ENCODE assay signal across 14 mouse cellular contexts in genomic region chr10:70950105-70950424, GRCm38 (mm10).
A peak's percentile ranks its signal among the peaks of the same experiment; 100 is the strongest.
DNase-seq lines count a peak whose midpoint lies in the region; ATAC-seq and TF ChIP-seq lines count a peak whose summit lies in the region.
"Had no signal": no experiment of that assay in that cellular context is flagged by ENCODE, and none has a peak within 500 bp of the region (broad histone marks: within the 10 kb centered on the region; RNA-seq: fewer than 3 reads in every experiment).

No protein-coding gene starts in this region.

- 0 out of 2 replicates have a peak overlapping the region, but pooled peaks have one; percentile 13 for H3K4me2 ChIP-seq in kidney, embryonic 15.5 days
- H3K4me2 ChIP-seq in kidney, embryonic 14.5 days (replicated peaks; ENCODE audit: low read depth, low read length), result no peak overlapping the region
- H3K4me2 ChIP-seq in forebrain, embryonic 15.5 days (replicated peaks), result peak overlapping the region; percentile 38
- H3K4me2 ChIP-seq in hindbrain, postnatal 0 days (ENCODE audit: low read depth, low read length), result peak overlapping the region; percentile 46
- peak overlapping the region; percentile 31 for H3K4me2 ChIP-seq in neural tube, embryonic 11.5 days (ENCODE audit: low read depth)
- H3K4me2 ChIP-seq: heart, embryonic 15.5 days; liver, embryonic 11.5 days had no signal

- H3K36me3 ChIP-seq in kidney, embryonic 15.5 days, result peaks cover 51% of the 10 kb centered on the region
- H3K36me3 ChIP-seq in kidney, embryonic 14.5 days (ENCODE audit: control insufficient read depth, insufficient read depth, low read length), result peaks cover 4% of the 10 kb centered on the region; the same call in 1 of the 2 replicates
- no peaks in the 10 kb centered on the region for H3K36me3 ChIP-seq in forebrain, embryonic 15.5 days
- no peaks in the 10 kb centered on the region for H3K36me3 ChIP-seq in hindbrain, postnatal 0 days (ENCODE audit: insufficient read depth, low read length)
- H3K36me3 ChIP-seq in neural tube, embryonic 11.5 days (ENCODE audit: control insufficient read depth, insufficient read depth, low read length), result no peaks in the 10 kb centered on the region

- TF ChIP-seq CTCF in hindbrain, postnatal 0 days (IDR thresholded peaks at IDR 0.05; ENCODE audit: low read depth), result no peak

- no peaks in the 10 kb centered on the region for H3K27me3 ChIP-seq in kidney, embryonic 15.5 days
- H3K27me3 ChIP-seq in kidney, embryonic 14.5 days (ENCODE audit: control insufficient read depth, insufficient read depth, low read length), result no peaks in the 10 kb centered on the region
- H3K27me3 ChIP-seq in forebrain, embryonic 15.5 days, result no peaks in the 10 kb centered on the region
- H3K27me3 ChIP-seq in hindbrain, postnatal 0 days (ENCODE audit: insufficient read depth, low read length), result no peaks in the 10 kb centered on the region
- no peaks in the 10 kb centered on the region for H3K27me3 ChIP-seq in neural tube, embryonic 11.5 days (ENCODE audit: control insufficient read depth, insufficient read depth, low read length)
- H3K27me3 ChIP-seq: heart, embryonic 15.5 days had no signal

- no peak for ATAC-seq in kidney, embryonic 15.5 days (replicated peaks; ENCODE audit: low FRiP score)
- ATAC-seq in kidney, embryonic 14.5 days (ENCODE audit: low FRiP score, low TSS enrichment), result no peak
- ATAC-seq in forebrain, embryonic 15.5 days (replicated peaks), result peak; percentile 35; the same call in 1 of the 2 replicates
- ATAC-seq in hindbrain, postnatal 0 days, result 0 out of 2 replicates have a peak, but pooled peaks have one; percentile 16
- peak; percentile 52 for ATAC-seq in neural tube, embryonic 11.5 days (ENCODE audit: insufficient read depth, low FRiP score, low TSS enrichment)
- ATAC-seq: inflammation-experienced regulatory T-cells, adult 6 months had no signal

- H3K9me3 ChIP-seq in kidney, embryonic 15.5 days (replicated peaks), result no peaks in the 10 kb centered on the region
- no peaks in the 10 kb centered on the region for H3K9me3 ChIP-seq in kidney, embryonic 14.5 days (ENCODE audit: control insufficient read depth, low read length)
- no peaks in the 10 kb centered on the region for H3K9me3 ChIP-seq in forebrain, embryonic 15.5 days
- no peaks in the 10 kb centered on the region for H3K9me3 ChIP-seq in hindbrain, postnatal 0 days (ENCODE audit: low read length)
- no peaks in the 10 kb centered on the region for H3K9me3 ChIP-seq in neural tube, embryonic 11.5 days (ENCODE audit: control insufficient read depth, low read length)
- H3K9me3 ChIP-seq: heart, embryonic 15.5 days had no signal

- no peak overlapping the region for H3K27ac ChIP-seq in kidney, embryonic 15.5 days
- H3K27ac ChIP-seq in kidney, embryonic 14.5 days (ENCODE audit: low read depth, low read length), result no peak overlapping the region
- H3K27ac ChIP-seq in forebrain, embryonic 15.5 days (replicated peaks), result peak overlapping the region; percentile 55; the same call in 1 of the 2 replicates
- H3K27ac ChIP-seq in hindbrain, postnatal 0 days, result peak overlapping the region; percentile 69
- H3K27ac ChIP-seq in neural tube, embryonic 11.5 days (ENCODE audit: low read depth, low read length), result peak overlapping the region; percentile 82; the same call in 1 of the 2 replicates
- H3K27ac ChIP-seq: heart, embryonic 15.5 days had no signal

- H3K4me1 ChIP-seq in kidney, embryonic 15.5 days, result peaks cover 13% of the 10 kb centered on the region
- H3K4me1 ChIP-seq in kidney, embryonic 14.5 days (ENCODE audit: control insufficient read depth, insufficient read depth, low read length), result no peaks in the 10 kb centered on the region
- peaks cover 35% of the 10 kb centered on the region for H3K4me1 ChIP-seq in forebrain, embryonic 15.5 days
- H3K4me1 ChIP-seq in hindbrain, postnatal 0 days (ENCODE audit: insufficient read depth, low read length), result peaks cover 15% of the 10 kb centered on the region
- peaks cover 15% of the 10 kb centered on the region for H3K4me1 ChIP-seq in neural tube, embryonic 11.5 days (ENCODE audit: control insufficient read depth, insufficient read depth, low read length)

- no peak for DNase-seq in hindbrain, postnatal 0 days (ENCODE audit: low spot score)
- no peak for DNase-seq in neural tube, embryonic 11.5 days (ENCODE audit: low spot score)
- DNase-seq in kidney, postnatal 14 days, result no peak
- no peak for DNase-seq in urinary bladder, adult 18-20 months (ENCODE audit: low spot score in 2 of 2)
- no peak for DNase-seq in adrenal gland, adult 2 months
- DNase-seq: adrenal gland, postnatal 25 days; gastrocnemius, postnatal 36 days; thymus, adult 2 months had no signal

- H3K9ac ChIP-seq in kidney, embryonic 15.5 days, result no peak overlapping the region
- no peak overlapping the region for H3K9ac ChIP-seq in kidney, embryonic 14.5 days (ENCODE audit: low read depth, low read length)
- no peak overlapping the region for H3K9ac ChIP-seq in forebrain, embryonic 15.5 days (replicated peaks)
- H3K9ac ChIP-seq in hindbrain, postnatal 0 days (replicated peaks; ENCODE audit: low read length), result no peak overlapping the region
- H3K9ac ChIP-seq in neural tube, embryonic 11.5 days (ENCODE audit: low read length), result no peak overlapping the region
- H3K9ac ChIP-seq: heart, embryonic 15.5 days had no signal

- H3K4me3 ChIP-seq in kidney, embryonic 15.5 days (replicated peaks), result no peak overlapping the region
- H3K4me3 ChIP-seq in kidney, embryonic 14.5 days (ENCODE audit: low read length), result no peak overlapping the region
- no peak overlapping the region for H3K4me3 ChIP-seq in forebrain, embryonic 15.5 days
- no peak overlapping the region for H3K4me3 ChIP-seq in hindbrain, postnatal 0 days (ENCODE audit: low read length)
- H3K4me3 ChIP-seq in neural tube, embryonic 11.5 days (ENCODE audit: low read depth, low read length), result no peak overlapping the region
- H3K4me3 ChIP-seq: heart, embryonic 15.5 days had no signal

- WGBS in kidney, embryonic 15.5 days, result 38% methylated on average over 3 of the region's 3 CpGs
- WGBS in kidney, embryonic 14.5 days, result 49% methylated on average over 3 of the region's 3 CpGs
- 34% methylated on average over 3 of the region's 3 CpGs for WGBS in forebrain, embryonic 15.5 days
- WGBS in hindbrain, postnatal 0 days, result 8% methylated on average over 3 of the region's 3 CpGs
- WGBS in neural tube, embryonic 11.5 days, result 32% methylated on average over 3 of the region's 3 CpGs

Comparison
In these comparisons a context has a peak if more than half of its experiments do, and no peak if none do; other contexts are left out.
1. ATAC-seq: peak in forebrain, embryonic 15.5 days (single experiment), hindbrain, postnatal 0 days (single experiment) and neural tube, embryonic 11.5 days (single experiment); none in kidney, embryonic 15.5 days (single experiment) and kidney, embryonic 14.5 days (single experiment).
2. H3K27ac ChIP-seq: peak in forebrain, embryonic 15.5 days (single experiment), hindbrain, postnatal 0 days (single experiment) and neural tube, embryonic 11.5 days (single experiment); none in kidney, embryonic 15.5 days (single experiment) and kidney, embryonic 14.5 days (single experiment).